Mouse (Mus musculus) C2C12 (cell line): Measurements from ENCODE around the gene Rsph10b. TPM values are rescaled to one million over a fixed set of nuclear protein-coding genes. Genes with fewer than 3 reads are reported as not detected.

ENCODE experiments used
- H3K27me3 ChIP-seq: one replicate; pipeline ENCODE4 v1.6.1; 2011; ENCODE audit not compliant: control insufficient read depth, insufficient read depth, insufficient read length
- H3K36me3 ChIP-seq: one replicate; pipeline ENCODE4 v1.6.1; 2011; ENCODE audit not compliant: control insufficient read depth, insufficient read depth
- H3K4me3 ChIP-seq: one replicate; pipeline ENCODE4 v1.5.1; 2011; ENCODE audit warnings: mild to moderate bottlenecking, control low read depth; ENCODE audit not compliant: poor library complexity, insufficient read depth, severe bottlenecking
- H3K79me2 ChIP-seq: one replicate; pipeline ENCODE4 v1.6.1; 2011; ENCODE audit not compliant: control insufficient read depth, insufficient read depth
- H3K79me3 ChIP-seq: one replicate; pipeline ENCODE4 v1.6.1; 2011; ENCODE audit warnings: low read depth, control low read depth
- H3ac ChIP-seq: one replicate; pipeline ENCODE3; 2011; ENCODE audit warnings: low read depth; ENCODE audit not compliant: control insufficient read depth, insufficient read length
- CEBPB ChIP-seq: IDR thresholded peaks from one replicate; pipeline ENCODE4 v1.6.1; 2011; ENCODE audit warnings: low read depth, mild to moderate bottlenecking, control low read depth, moderate library complexity
- CTCF ChIP-seq: IDR thresholded peaks from one replicate; pipeline ENCODE4 v1.5.1; 2011; ENCODE audit not compliant: control insufficient read depth, insufficient read depth, insufficient read length
- FOSL1 ChIP-seq: IDR thresholded peaks from one replicate; pipeline ENCODE4 v1.8.0; 2011; ENCODE audit warnings: mild to moderate bottlenecking, low read length; ENCODE audit not compliant: poor library complexity, insufficient read depth, severe bottlenecking
- MAX ChIP-seq: IDR thresholded peaks from one replicate; pipeline ENCODE4 v1.6.1; 2011; ENCODE audit warnings: mild to moderate bottlenecking, control low read depth
- MYOD1 ChIP-seq: IDR thresholded peaks from one replicate; pipeline ENCODE4 v1.6.1; 2011; ENCODE audit warnings: low read depth; ENCODE audit not compliant: control insufficient read depth, insufficient read length
- MYOG ChIP-seq: IDR thresholded peaks from one replicate; pipeline ENCODE4 v1.6.1; 2011; ENCODE audit not compliant: control insufficient read depth, insufficient read length; ENCODE audit errors: extremely low read depth
- USF1 ChIP-seq: IDR thresholded peaks from one replicate; pipeline ENCODE4 v1.6.1; 2011; ENCODE audit warnings: low read depth, mild to moderate bottlenecking, control low read depth, moderate library complexity
- long read RNA-seq, 2 experiments: library from polyadenylated mRNA; unstranded; transcript quantifications; one replicate each; pipeline ENCODE4 v2.0.0; 2019 to 2020
- polyA plus RNA-seq: library from polyadenylated mRNA; unstranded; fragments of >200 nt; fragmentation: generic; extraction: Trizol; gene quantifications from one replicate; pipeline ENCODE4 v1.2.1, GENCODE M21; 2012; ENCODE audit warnings: missing spikeins

Rsph10b gene
- not detected for polyA plus RNA-seq
- long read RNA-seq, experiment 1: 0 reads
- long read RNA-seq, experiment 2: 0 reads

GRCm38 (mm10) chr5:143932831-143933230 lies at the start of gene Rsph10b:
Gene Rsph10b, plus strand, starts transcription at chr5:143933035.
- Histone ChIP-seq H3ac (no peak within 1 kb of the TSS), H3K4me3 (no peak within 1 kb of the TSS), H3K79me3 (no peaks in the 10 kb centered on the region), H3K27me3 (no peaks in the 10 kb centered on the region), H3K79me2 (no peaks in the 10 kb centered on the region), H3K36me3 (peaks cover 24% of the 10 kb centered on the region)
- TF ChIP-seq USF1: no peak
- no peak for TF ChIP-seq CTCF
- TF ChIP-seq MYOD1: no peak
- TF ChIP-seq CEBPB: no peak
- TF ChIP-seq MAX: no peak
- TF ChIP-seq FOSL1: no peak
- no peak for TF ChIP-seq MYOG

DNA sequence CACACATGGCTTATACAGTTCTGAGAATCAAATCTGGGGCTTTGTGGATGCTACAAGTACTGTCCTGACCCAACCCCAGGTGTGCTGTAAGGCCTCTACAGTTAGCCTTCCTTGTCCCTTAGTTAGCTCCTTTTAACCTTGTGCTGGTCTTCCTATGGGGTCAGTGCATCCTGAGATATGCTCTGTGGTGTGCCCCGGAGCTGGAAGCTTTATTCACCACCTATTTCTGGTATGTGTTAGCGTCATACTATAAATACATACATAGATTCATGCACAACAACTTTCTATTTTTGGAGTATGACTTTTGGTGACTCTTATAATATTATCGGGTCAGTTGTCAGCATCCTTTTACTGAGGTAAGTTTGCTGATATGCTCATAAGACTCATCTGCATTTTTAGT lies 47.6 kb upstream of the Rsph10b start:
- no peak overlapping the region for H3ac ChIP-seq
- H3K79me3 ChIP-seq: no peaks in the 10 kb centered on the region
- H3K4me3 ChIP-seq: no peak overlapping the region
- no peaks in the 10 kb centered on the region for H3K79me2 ChIP-seq
- TF ChIP-seq CEBPB (no peak), MAX (no peak), FOSL1 (no peak), MYOG (no peak), CTCF (no peak), MYOD1 (no peak), USF1 (no peak)
- H3K36me3 ChIP-seq: peaks cover 50% of the 10 kb centered on the region
- H3K27me3 ChIP-seq: no peaks in the 10 kb centered on the region

DNA sequence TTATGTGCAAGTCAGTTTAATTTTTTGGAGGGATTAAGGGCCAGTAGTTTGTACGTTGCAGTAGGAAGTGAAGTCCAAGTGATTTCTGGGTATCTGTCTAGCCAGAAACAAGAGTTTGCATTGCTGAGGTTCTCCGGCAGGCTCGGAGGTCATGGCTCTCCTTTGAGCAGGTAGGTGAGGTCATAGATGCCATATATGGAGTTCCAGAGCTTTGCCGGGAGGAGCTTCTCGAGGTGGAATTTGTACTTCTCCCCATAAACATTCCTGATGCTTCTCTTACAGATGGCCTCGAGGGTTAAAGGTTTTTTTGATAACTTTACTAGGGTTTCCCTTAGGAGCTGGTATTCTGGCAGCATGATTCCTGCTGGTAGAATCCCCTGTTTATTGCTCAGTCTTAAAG lies 42.1 kb upstream of the Rsph10b start:
- Histone ChIP-seq H3K36me3 (peaks cover 51% of the 10 kb centered on the region), H3K4me3 (no peak overlapping the region), H3K79me2 (no peaks in the 10 kb centered on the region), H3K79me3 (no peaks in the 10 kb centered on the region), H3K27me3 (no peaks in the 10 kb centered on the region), H3ac (no peak overlapping the region)
- TF ChIP-seq MYOD1: no peak
- TF ChIP-seq CTCF: no peak
- no peak for TF ChIP-seq MYOG
- TF ChIP-seq MAX: no peak
- no peak for TF ChIP-seq USF1
- TF ChIP-seq FOSL1: no peak
- no peak for TF ChIP-seq CEBPB

DNA sequence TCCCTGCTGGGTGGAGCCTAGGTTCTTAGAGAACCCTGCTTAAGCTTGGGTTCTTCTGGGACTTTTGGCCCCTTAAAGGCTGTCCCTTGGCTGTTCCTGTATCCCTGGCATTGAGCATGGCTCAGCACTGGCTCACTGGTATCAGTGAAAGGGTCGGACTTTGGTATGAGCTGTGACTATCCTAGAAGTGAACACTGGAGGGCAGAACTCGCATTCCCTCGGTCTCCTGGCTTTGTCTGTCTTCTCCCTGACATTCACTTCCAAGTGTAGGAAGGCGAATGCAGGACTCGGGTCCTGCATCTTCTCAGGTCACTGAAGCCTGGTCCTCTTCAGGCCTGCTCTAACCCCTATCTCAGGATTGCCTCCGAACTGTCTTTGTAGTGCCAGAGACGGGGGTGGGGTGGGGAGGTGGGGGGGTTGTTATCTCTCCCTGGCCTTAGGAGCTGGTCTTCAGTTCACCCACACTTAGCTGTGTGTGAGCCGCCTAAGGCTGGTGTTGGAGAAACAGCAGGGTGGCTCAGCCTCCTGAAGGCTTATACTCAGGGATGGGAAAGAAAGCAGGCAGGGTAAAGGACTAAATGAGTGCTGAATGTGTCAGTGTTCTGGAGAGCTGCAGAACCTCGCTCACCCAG lies 40.5 kb upstream of the Rsph10b start:
- no peak overlapping the region for H3K4me3 ChIP-seq
- no peaks in the 10 kb centered on the region for H3K79me3 ChIP-seq
- H3K36me3 ChIP-seq: peaks cover 38% of the 10 kb centered on the region
- no peaks in the 10 kb centered on the region for H3K27me3 ChIP-seq
- TF ChIP-seq MYOD1 (no peak), USF1 (no peak), CEBPB (no peak), FOSL1 (no peak), MYOG (no peak), MAX (no peak), CTCF (no peak)
- no peak overlapping the region for H3ac ChIP-seq
- H3K79me2 ChIP-seq: no peaks in the 10 kb centered on the region

DNA sequence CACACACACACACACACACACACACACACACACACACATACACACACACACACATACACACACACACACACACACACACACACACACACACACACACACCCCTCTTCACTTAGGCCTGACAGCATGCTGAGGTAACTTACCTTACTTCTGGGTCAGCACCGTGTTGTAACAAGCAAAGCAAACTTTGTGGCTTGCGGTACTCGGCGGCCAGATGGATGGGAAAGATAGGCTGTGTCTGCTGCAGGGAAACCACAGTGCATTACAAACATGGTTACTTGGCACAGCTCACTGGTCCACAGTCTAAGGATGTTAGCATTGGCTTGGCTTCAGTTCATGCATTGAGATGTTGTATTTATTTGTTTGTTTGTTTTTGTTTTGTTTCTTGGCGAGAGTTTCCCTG lies 39.4 kb upstream of the Rsph10b start:
- peaks cover 33% of the 10 kb centered on the region for H3K36me3 ChIP-seq
- no peak overlapping the region for H3ac ChIP-seq
- no peak overlapping the region for H3K4me3 ChIP-seq

More for the DNA sequence above, 39.4 kb upstream of the Rsph10b start:
- Histone ChIP-seq H3K27me3 (no peaks in the 10 kb centered on the region), H3K79me3 (no peaks in the 10 kb centered on the region), H3K79me2 (no peaks in the 10 kb centered on the region)
- no peak for TF ChIP-seq MAX
- no peak for TF ChIP-seq MYOG
- no peak for TF ChIP-seq FOSL1
